Mouse (Mus musculus): Measurements from ENCODE around the gene Polr2a.

Polr2a gene

DNA sequence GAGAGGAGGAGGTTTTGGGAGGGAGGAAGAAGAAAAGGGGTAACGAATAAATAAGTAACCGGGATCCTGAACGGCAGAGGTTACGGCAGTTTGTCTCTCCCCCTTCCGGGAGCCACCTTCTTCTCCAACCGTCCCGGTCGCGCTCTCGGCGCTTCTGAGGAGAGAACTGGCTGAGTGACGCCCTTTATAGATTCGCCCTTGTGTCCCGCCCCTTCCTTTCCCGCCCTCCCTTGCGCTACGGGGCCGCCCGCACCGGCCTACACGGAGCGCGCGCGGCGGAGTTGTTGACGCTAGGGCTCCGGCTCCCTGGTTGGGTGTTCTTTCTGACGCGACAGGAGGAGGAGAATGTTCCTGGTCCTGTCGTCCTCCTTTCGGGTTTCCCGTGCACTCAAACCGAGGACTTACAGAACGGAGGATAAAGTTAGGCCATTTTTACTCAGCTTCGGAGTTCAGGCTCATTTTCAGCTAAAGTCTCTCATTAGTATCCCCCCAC lies at the start of gene Polr2a:
TSS of gene Polr2a (minus strand) at position 160 of the 493 bp plus-strand sequence.
- peak; percentile 97 for DNase-seq

DNA sequence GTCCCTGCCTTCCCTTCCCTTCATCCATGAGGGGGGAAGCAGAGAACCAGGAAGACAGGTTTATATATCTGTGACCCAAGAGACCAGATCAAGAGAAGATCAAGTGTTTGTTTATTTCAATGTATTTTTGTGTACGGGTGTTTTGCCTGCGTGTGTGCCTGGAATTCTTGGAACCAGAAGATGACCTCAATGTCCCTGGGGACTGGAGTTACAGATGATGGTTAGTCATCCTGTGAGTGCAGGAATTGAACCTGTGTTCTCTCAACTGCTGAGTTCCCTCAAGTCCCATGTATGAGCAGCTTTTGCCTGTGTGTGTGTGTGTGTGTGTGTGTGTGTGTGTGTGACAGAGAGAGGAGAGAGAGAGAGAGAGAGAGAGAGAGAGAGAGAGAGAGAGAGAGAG lies 49.2 kb upstream of the Polr2a start:
- DNase-seq, result no peak

DNA sequence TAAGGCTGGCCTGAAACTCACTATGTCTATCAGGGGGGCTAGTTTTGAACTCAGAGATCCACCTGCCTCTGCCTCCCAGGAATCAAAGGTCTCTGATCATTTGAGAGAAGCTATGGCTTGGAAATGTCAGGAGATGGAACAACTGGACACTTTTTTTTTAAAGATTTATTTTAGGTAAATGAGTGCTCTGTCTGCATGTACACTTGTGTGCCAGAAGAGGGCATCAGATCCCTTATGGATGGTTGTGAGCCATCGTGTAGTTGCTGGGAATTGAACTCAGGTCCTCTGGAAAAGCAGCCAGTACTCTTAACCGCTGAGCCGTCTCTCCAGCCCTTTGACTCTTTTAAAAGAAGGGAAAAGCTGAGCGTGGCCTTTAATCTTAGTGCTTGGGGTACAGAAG lies 47.9 kb upstream of the Polr2a start:
- no peak for DNase-seq

DNA sequence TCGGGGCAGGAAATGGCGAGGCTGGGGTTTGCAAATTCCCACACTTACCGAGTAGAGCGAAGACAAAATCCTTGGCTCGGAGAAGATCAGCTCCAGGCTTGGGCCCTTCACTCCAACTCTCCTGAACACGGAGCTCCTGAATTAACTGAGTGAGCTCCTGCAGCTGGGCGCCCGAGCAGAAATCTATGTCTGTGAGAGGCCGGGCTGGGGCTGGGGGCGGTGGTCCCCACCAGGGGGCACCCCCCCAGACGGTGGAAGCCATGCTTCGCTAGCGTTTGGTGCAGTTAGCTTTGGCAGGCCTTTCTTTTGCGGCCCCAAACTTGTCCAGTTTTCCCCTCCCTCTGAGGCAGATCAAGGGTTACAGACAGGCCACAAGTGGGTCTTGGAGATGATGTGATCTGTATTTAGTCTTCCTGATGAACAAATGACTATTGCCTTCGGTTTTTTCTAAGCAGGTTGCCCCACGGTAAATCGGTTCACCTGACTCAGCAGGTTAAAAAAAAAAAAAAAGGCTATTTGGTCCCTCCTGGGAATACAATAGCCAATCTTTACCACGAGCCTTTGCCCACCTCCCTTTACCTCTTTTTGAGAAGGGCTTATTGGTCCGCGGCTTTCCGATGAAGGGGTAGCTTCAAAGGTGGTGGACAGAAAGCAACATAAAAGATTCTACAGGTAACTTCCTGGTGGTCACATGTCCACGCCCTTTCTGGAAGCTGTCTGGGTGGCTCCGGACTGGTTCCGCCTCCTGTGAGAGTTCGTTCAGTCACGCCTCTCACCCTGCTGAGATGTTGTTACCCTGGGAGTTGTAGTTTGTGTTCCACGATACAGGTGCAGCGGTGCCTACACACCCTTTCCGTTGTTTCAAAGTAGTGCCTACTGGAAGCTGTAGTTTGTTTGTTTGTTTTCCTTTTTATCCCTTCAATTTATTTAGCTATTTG lies 46.8 kb upstream of the Polr2a start, which contains the start of gene Tmem102:
TSS of gene Tmem102 (minus strand) at position 653 of the 938 bp plus-strand sequence.
- no peak for DNase-seq

DNA sequence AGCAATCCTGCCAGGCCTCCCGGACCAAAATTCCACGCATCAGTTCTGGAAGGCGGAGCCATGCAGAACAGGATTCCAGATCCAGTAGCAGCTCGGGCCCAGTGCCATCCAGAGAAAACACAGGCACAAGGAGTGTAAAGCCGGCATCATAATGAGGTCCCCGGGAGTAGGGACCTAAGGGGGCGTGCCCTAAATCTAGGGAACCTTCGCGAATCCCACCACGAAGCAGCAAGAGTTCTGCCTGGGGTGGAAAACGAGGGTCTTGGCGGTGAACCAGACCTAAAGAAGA lies 46.2 kb upstream of the Polr2a start:
- DNase-seq, result no peak

DNA sequence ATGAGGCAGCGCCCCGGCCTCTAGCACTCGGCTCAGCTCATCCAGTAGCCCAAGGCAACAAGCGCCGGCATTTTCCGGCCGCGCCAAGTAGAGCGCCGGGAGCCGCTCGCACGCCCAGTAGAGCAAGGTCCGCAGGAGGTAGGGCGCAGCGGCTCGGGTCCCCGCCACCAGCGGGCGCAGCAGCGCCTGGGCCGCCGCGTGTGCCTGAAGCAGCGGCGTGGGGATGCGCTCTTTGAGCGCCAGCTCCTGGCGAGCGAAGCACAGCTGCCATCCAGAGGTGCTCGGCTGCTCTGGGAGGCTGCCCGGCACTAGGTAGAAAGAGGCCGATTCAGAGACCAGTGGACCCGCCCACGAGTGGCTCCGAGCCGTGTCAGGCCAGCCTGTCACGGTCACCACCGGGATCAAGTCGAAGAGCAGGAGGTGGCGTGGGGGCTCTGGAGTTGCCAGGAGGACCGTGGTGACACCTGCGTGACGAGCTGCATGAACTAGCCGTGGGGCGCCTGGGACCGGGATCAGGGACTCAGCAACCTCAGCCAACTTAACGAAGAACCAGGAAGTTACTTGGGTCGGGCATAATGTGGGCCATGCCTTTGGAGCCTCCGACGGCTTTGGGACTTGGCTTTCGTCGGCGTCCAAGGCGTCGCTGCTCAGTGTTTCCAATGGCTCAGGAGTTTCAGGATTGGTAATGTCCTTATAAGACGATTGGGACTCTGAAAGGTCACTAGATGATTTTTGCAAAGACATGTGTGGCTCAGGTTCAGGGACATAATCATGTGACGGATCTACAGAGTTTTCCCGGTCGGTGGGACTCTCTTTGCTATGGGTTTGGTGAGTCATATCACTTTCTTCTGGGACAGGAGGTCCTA lies 45.6 kb upstream of the Polr2a start:
- DNase-seq, result peak; percentile 44

DNA sequence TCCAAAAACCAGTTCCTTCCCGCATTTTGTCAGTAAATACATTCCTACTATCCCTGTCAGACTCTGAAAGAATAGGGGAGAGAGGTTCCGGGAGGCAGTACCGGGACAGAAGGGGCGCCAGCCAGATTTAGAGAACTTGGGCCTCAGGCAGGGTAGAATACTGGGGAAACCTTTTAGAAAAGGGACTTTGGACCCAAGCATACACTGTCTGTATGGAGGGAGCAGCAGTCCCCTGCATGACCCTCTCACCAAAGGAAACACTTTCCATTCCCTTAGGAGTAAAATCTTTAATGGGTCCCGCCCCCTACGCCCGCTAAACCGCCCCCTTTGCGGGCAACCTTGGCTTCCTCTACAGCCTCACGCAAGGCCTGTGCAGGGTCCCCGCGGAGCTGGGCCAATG lies 44.9 kb upstream of the Polr2a start:
- DNase-seq, result no peak

DNA sequence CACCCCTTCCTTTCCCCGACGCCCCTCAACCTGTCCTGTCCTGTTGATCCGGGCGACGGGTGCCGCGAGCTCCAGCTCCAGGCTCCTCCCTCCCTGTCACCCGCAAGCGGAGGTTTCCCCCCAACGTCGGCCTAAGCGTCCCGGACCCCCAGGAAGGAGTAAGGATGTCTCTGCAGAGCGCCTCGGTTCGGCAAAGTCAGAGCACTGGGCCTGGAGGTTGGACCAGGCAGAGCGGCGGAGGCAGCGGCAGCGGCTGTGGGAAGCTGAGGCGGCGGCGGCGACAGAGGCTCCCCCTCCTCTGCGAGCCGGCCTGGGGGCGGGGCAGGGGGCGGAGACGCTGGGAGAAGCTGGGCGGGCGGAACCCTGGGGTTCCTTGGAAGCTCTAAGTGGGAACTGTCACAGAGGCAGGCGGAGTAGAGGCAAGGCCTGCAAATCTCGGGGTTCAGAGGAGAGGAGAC lies 44.2 kb upstream of the Polr2a start:
- DNase-seq, result peak; percentile 48

DNA sequence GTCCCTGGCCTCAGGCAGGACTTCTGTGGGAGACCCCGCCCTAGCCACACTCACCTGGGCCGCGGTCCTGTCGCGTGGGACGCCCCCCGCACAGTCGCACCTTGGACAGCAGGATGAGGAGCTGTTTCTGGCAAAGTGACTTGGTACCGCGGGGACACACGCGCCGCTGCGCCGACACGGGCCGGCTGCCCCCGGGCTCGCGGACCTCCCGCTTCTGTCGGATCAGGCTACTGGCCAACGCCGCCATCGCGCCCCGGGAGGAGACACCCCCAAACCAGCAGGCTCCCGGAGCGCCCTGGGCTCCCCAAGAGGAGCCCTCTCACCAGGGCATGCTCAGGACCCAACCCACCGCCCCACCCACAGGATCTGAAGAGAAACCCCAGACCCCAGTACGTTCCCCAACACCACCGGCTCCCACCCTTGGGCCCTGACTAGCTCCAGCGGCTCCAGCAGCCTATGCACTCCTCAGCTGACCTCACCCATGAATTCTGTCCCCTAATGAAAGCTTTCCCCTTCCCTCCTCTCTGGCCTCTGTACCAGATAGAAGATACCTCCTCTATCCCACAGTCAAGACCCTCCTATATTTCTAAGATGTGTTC lies 43.0 kb upstream of the Polr2a start, which contains the start of gene Fgf11:
TSS of gene Fgf11 (minus strand) at position 479 of the 599 bp plus-strand sequence.
- DNase-seq, result no peak

DNA sequence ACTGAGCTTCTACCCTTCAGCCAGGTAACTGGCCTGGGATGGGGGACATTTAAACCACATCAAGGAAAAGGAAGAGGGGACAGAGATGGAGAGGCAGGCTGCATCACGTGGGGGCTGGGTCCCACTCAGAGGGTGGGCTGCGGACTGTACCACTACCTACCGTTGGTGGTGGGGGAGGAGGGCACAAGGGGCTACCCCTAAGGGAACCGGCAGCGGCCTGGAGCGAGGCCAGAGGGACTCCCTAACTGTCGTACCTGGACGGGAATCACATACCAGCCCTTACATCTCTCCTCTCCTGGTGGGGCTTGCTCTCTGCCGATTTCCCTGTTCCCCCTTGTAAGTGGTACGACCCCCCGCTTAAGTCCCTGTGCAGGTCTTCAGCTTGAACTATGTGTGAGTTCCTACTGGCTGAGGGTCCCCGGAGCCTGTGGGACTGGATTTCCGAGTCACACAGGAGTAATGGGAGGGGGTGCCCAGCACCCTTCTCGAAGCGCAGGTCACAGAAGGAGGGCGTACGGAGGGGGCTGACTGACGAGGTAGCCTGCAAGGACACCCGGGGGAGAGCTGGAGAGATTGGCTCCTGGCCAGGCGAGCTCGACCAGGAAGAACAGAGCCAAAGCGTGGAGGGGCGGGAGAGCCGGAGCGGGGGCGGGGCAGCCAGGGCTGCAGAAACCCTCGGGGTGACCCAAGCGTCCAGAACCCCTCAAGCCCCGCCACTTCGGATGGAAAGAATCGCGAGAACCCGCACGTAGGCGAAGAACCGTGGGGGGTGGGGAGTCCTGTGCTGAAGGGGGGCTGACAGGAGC lies 42.2 kb upstream of the Polr2a start:
- DNase-seq, result no peak

DNA sequence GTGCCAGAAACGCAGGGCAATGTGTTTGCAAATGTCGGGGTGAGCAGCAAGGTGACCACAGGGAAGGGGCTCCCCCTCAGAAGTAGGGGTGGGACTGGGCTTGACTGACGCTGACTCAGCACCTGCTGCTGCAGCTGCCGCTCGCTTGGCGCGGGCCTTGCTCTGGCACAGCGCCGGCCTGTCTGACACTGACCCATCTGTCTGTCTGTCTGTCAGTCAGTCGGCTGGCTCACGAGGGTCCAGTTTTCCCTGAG lies 41.6 kb upstream of the Polr2a start:
- no peak for DNase-seq

DNA sequence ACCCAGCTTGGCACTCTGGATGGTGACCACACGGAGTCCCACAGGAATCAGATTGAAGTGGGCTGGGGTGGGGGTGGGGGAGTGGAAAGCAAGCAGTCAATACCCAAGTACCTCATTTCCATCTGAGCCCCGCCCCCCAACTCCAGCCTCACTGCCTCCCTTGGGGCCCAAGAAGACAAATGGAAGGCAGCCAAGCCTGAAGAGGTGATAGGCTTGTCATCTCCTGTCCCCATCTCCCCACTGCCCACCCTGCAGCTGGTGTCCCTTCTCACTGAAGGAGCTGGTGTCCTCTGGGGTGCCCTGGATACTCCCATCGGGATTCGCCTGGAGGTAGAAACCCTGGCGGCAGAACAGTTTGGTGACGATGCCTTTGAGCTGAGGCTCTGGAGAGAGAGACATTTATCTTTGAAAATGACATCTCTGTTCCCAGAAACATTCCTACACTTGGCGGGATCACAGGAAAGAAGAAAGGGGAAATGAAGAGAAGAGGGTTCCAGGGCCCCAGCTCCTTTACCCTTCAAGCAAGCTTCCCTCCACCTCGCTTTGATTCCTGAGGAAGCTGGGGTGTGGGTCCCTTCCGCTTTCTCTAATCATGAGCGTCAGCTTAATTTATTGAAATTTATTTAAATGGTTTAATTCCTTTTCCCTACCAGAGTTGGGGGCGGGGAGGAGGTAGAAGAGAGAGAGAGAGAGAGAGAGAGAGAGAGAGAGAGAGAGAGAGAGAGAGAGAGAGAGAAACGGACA lies 41.1 kb upstream of the Polr2a start:
- DNase-seq, result no peak

DNA sequence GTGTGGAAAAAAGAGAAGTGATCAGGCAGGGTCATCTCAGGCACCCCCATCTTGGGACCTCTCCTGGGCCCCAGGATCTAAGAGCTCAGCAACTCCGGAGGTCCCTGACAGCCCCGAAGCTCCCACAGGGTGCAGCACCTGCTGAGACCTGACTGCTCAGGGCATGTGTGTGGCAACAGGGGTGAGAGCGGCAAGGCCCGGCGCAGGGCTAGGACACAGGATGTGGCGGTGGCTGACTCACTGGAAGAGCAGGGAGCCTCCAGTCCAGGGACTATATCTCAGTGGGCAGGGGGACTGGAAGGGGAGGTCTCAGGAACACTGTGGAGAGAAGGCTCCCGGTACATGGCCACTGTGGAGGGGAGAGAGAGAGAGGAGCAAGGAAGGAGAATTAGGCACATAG lies 39.5 kb upstream of the Polr2a start:
- DNase-seq, result no peak

DNA sequence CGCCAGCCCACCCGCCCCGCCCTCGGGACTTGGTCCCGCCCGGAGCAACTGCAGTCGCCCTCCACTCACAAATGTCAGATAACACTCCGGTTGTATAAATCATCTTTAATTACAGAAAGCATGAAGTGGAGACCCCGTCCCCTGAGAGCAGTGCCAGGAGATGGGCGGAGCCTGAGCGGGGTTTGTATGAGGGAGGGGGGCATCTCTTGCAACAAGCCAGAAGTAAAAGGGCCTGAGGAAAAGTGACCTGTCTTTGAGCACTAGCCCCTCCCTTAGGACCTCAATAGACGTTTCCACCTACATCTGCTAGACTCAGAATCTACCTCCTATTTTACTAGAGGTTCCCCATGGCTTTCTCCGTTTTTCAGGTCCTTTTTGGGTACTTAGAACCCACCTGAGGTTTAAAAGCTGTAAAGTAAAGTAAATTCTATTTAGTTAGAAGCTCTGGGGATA lies 37.6 kb upstream of the Polr2a start:
- DNase-seq, result no peak

DNA sequence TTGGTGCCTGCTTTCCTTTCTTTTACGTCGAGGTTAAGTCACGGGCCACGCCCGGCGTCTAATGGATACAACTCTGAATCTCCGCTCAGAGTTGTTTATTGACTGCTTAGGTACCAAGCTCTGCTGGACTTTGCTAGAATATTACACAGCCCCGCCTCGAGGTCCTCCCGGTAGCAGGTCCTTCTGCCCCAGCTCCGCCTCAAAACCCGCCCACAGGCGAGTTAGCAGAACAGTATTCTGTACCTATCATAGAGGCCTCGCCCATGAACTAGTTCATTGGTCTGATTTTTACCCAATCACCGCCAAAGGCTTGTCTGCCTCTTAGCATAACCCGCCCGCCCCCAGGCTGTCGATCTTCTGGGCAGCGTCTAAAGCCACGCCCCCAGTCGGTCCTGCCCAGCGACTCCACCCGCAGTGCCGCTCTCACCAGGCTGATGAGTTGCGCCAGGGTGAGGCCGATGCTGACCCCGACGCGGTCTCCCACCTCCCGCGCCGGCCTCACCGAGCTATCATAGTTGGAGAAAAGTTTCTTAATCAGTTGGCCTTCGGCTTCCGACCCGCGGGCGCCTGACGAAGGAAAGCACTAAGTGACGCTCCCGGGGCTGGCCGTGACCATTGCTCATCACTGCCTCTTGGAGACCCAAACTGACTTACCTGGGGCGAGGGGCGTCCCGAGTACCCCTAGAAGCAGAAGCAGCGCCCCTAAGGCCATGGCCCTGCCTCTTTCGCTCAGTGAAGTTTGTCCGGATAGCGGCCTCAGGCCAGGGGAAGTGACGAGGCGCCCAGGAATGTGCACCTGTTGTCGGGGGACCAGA lies 36.9 kb upstream of the Polr2a start, which contains the start of gene Chrnb1:
TSS of gene Chrnb1 (minus strand) at position 776 of the 815 bp plus-strand sequence.
- DNase-seq, result peak; percentile 84

DNA sequence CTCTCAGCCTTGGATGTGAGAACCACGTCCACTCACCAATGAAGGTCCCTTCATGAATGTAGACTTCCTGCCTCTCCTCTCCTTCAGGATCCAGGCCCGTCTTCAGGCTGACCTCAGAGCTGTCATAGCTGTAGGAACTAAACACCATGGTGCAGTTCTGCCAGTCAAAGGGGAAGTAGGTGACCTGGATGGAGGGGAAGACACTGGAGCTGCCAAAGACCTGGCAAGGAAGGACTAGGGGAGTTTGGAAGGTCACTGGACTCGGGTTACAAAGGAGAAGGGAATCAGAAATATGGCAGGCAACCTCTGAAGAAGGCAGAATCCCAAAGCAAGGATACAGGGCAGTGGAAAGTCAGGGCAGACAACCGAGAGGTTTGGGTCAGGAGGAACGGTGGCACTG lies 35.0 kb upstream of the Polr2a start:
- DNase-seq, result no peak

DNA sequence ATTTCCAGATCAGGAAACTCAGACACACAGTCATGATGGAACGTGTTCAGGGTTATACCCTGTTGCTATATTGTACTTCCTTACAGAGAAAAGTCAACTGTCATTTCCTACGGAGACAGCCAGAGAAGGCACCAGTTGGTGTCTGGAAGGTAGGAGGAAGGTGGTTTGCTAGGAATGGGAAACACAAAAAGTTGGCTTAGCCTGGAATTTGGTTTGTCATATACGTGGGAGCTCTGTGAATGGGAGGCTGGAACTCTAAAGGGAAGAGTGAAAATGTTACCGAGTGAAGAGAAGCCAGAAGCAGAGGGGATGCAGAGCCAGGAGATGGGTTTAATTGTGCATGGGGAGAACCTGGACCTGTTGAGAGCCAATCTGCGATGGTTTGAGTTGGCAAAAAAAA lies 33.0 kb upstream of the Polr2a start:
- DNase-seq, result no peak

DNA sequence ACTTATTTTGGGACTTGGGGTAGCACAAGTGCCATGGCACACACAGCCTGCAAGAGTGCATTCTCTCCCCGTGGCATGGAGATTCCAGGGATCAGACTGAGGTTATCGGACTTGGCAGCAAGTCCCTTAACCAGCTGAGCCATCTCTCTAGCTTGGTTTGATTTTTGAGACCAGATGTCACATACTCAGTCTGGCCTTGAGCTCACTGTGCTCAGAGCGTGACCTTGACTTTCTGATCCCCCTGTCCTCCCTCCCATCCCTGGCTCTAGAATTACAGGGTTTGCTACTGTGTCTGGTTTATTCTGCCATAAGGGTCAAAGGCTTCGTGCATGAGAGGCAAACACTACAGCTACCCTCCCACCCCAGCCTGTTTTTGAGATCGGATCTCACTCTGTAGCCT lies 31.0 kb upstream of the Polr2a start:
- no peak for DNase-seq

DNA sequence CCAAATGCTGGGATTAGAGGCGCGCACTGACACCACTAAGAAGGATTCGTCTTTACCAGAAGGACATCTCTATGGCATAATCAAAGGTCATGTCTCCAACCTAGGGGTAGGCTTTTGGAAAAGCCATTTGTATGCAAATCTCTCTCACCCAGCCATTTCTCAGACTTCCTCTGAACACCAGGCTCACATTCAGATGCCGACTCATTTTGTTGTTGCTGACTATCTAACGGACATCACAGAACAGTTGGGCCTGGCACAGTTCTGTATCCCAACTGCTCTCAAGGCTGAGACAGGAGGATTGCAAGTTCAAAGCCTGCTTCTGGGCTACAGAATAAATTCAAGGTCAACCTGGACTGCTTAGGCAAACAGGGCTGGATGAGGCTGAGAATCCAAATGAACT lies 28.9 kb upstream of the Polr2a start:
- no peak for DNase-seq

DNA sequence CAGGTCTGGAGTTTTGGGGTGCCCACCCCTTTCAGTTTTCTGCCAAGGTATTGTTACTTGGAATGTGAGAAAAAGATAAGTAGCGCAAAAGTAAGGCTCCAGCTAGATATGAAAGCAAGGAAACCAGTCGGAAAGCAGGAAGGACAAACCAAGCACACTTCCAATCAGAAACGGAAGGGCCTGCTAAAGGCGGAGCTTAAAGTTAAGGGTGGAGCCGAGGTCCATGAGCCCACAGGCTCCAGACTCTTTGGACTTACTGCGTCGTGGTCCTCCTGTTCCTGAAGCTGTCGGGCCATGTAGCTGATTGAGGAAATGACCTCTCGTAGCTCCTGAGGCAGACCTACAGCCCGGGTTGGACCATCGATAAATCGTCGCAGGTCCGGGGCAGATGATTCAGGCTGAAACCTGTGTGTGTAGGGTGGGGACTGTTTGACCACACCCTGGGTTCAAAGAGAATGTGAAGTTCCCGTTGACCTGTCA lies 26.4 kb upstream of the Polr2a start:
- no peak for DNase-seq

DNA sequence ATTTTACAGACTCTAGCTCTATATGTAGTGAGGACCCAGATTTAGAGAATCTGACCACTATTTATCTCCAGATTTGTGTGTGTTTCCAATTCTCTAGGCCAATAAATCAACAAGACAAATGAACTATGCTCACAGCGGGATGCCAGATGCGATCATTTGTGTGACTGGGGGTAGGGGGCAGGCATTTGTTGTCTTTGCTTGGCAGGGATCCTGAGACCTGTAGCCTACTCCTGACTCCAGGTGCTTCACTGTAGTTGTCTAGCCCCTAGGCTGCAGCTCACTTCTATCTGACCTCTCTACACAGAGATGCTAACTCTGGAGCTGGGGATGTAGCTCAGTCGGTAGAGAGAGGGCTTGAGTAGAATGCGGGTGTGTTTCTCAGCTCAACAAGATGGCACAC lies 23.4 kb upstream of the Polr2a start:
- DNase-seq, result no peak

Data from cerebellum, adult 8-10 months (tissue).